Mouse (Mus musculus): ENCODE measurements around the gene Fgfr2.

- TF ChIP-seq CTCF (IDR thresholded peaks at IDR 0.05; ENCODE audit: borderline replicate concordance, extremely low read depth, insufficient read depth, insufficient read length) (no peak), POLR2A (IDR thresholded peaks at IDR 0.05; ENCODE audit: borderline replicate concordance, extremely low read depth, insufficient read depth, insufficient read length, poor library complexity, severe bottlenecking) (no peak)
Observed at GRCm38 (mm10) chr7:131917384-131917783, 1205.8 kb downstream of the Fgfr2 start.

Measured in brain, embryonic 14.5 days (tissue).